Mouse (Mus musculus): ENCODE results near the gene Abhd6. TPM values are rescaled to one million over a fixed set of nuclear protein-coding genes. Genes with fewer than 3 reads are reported as not detected.
A peak's percentile ranks its signal among the peaks of the same experiment; 100 is the strongest.

Gene Abhd6
- polyA plus RNA-seq, 1 experiment from 2014 or later: 14.0 TPM

DNA sequence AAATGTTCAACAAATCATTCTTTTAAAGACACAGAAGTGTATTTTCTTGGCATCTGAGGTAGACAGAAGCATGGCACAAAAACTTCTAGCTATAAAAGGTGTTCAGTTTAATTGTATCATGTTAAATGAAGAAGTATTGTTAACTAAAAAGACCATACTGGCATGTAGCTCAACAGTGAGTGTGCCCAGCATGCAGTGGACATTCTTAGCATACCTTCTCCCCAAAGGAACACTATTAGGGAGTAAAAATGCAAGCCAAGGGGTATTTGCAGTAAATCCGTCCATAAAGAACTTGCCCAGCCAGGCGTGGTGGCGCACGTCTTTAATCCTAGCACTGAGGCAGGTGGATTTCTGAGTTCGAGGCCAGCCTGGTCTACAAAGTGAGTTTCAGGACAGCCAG is 33.7 kb downstream of the Abhd6 start:
- no peak overlapping the region for H3K4me3 ChIP-seq (replicated peaks)
- no peaks in the 10 kb centered on the region for H3K27me3 ChIP-seq (replicated peaks)
- no peak overlapping the region for H3K27ac ChIP-seq
- no peaks in the 10 kb centered on the region for H3K9me3 ChIP-seq
- WGBS: 88% methylated on average over 5 of the region's 5 CpGs
- ATAC-seq: no peak
- H3K36me3 ChIP-seq: no peaks in the 10 kb centered on the region
- H3K9ac ChIP-seq: no peak overlapping the region
- no peaks in the 10 kb centered on the region for H3K4me1 ChIP-seq (replicated peaks)
- no peak overlapping the region for H3K4me2 ChIP-seq (replicated peaks)

DNA sequence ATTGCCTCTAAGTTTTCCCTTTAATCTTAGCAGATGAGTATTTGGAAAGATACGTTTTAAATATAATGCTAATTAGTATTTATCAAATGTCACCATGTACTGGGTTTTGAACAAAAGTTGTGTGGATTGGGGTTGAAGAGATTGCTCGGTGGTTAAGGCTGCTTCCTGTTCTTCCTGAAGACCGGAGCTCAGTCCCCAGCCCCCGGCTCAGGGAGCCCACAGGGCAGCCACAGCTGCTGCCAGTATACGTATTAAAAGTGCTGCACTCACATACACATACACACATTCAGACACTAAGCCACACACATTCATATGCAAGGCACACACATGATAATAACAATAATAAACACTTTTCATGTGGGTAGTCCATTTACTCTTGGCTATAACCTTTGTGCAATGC is 35.4 kb downstream of the Abhd6 start:
- H3K4me1 ChIP-seq (replicated peaks): no peaks in the 10 kb centered on the region
- no peaks in the 10 kb centered on the region for H3K27me3 ChIP-seq (replicated peaks)
- H3K36me3 ChIP-seq: no peaks in the 10 kb centered on the region
- 74% methylated on average over 5 of the region's 5 CpGs for WGBS
- no peak for ATAC-seq
- H3K9ac ChIP-seq: no peak overlapping the region
- no peak overlapping the region for H3K4me3 ChIP-seq (replicated peaks)
- no peak overlapping the region for H3K4me2 ChIP-seq (replicated peaks)
- no peak overlapping the region for H3K27ac ChIP-seq
- H3K9me3 ChIP-seq: no peaks in the 10 kb centered on the region

DNA sequence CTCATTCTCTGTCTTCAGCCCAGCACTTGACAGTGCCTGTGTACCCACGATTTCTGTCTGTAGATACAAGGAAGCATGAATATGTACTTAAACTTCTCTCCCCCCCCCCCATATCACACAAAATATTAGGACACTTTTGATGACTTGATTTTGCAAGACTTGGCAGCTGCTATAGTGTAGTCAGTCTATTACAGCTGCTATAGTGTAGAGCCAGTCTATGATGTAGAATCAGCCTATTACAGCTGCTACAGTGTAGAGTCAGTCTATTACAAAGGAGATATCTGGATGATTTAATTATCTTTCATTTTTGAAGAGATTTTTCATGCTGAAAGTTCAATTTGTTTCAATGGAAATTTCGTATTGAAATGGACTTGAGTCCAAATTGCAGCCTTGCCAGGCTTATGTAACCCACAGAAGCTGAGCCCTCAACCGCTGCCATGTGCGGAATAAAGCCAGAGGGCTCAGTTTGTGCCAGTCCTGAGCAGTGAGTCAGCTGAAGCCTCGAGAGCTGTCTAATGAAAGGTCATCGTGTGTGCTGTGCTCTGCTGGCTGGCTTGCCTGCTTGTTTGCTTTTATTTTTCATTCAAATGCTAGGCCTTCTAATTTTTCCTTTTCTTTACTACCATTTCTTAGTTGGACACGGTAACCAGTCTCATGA is 36.2 kb downstream of the Abhd6 start:
- Histone ChIP-seq H3K4me3 (replicated peaks) (no peak overlapping the region), H3K9ac (no peak overlapping the region), H3K4me2 (replicated peaks) (no peak overlapping the region), H3K36me3 (no peaks in the 10 kb centered on the region), H3K4me1 (replicated peaks) (no peaks in the 10 kb centered on the region), H3K27me3 (replicated peaks) (no peaks in the 10 kb centered on the region), H3K9me3 (no peaks in the 10 kb centered on the region), H3K27ac (no peak overlapping the region)
- 86% methylated on average over 7 of the region's 7 CpGs for WGBS
- no peak for ATAC-seq

DNA sequence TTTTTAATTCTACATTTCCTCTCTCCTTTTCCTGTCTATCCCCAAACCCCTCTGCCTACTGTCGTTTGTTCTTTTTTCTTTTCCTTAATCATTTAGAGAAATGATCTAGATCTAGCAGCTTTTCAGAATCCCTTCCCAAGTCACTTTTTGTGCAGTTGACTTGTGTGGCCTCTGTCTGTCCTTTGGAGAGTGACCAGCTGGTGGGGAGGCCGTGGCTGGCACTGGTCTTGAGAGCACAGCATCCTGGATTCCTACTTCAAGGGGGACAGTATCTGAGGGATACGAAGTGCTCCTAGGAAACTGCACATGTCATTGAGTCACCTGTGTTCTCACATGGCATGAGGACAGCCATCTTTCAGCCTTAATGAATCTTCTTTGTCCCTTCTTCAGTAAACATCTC is 37.5 kb downstream of the Abhd6 start:
- no peak overlapping the region for H3K4me3 ChIP-seq (replicated peaks)
- H3K36me3 ChIP-seq: no peaks in the 10 kb centered on the region
- H3K4me1 ChIP-seq (replicated peaks): no peaks in the 10 kb centered on the region
- H3K4me2 ChIP-seq (replicated peaks): no peak overlapping the region
- no peaks in the 10 kb centered on the region for H3K9me3 ChIP-seq
- ATAC-seq: no peak
- H3K27ac ChIP-seq: no peak overlapping the region
- no peak overlapping the region for H3K9ac ChIP-seq
- no peaks in the 10 kb centered on the region for H3K27me3 ChIP-seq (replicated peaks)
- WGBS: 71% methylated on average over 3 of the region's 3 CpGs

DNA sequence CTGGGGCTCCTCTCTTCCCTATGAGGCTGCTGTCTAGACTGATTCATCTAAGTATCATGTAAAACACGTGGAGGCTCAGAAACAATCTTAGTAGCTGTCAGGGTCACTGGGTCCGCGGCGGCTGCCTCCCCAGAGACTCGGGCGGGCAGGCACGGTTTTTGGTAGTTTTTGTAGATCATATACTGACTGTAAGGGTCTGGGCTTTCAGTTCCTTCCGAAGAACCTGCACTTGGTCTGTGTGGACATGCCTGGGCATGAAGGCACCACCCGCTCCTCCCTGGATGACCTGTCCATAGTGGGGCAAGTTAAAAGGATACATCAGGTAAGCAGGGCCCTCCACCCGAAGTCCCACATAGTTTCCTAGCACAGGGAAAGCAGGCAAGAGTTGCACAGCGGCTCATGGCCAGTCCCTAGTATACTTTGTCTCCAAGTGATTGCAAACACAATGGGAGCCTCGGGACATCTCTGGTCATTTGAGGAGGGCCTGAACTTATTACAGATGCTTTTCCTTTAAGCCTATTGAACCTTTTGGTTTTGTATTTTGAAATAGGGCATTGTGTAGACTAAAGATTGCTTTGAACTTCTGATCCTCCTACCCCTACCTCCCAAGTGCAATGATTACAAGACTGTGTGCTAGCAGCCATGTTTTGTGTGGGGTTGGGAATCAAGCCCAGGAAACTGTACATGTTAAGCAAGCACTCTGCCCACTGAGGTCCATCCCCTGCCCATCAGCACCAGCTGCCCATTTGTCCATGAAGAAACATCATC is 38.4 kb downstream of the Abhd6 start:
- no peak for ATAC-seq
- 87% methylated on average over 12 of the region's 12 CpGs for WGBS
- H3K27me3 ChIP-seq (replicated peaks): no peaks in the 10 kb centered on the region

DNA sequence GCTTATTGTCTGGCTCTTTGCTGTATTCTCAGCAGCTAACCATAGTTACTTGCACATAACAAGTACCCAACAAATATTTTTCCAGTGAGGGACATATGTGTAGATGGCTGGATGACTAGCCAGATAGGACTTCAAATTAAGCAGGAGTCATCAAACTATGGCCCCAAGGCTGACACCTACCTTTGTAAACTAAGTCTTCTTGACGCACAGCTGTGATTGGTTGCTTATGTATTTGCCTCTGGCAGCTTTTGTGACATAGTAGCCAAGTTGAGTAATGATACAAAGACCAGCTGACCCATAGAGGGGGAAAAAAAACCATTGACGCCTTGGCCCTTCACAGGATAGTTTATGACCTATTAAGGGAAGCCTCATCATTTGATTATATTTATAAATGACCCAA is 39.4 kb downstream of the Abhd6 start:
- Histone ChIP-seq H3K9ac (no peak overlapping the region), H3K4me2 (replicated peaks) (no peak overlapping the region), H3K9me3 (no peaks in the 10 kb centered on the region), H3K36me3 (no peaks in the 10 kb centered on the region), H3K4me3 (replicated peaks) (no peak overlapping the region), H3K4me1 (replicated peaks) (no peaks in the 10 kb centered on the region), H3K27ac (no peak overlapping the region), H3K27me3 (replicated peaks) (no peaks in the 10 kb centered on the region)
- ATAC-seq: no peak
- WGBS: 88% methylated on average over 2 of the region's 2 CpGs

More for the DNA sequence above, 38.4 kb downstream of the Abhd6 start:
- H3K36me3 ChIP-seq: no peaks in the 10 kb centered on the region
- no peak overlapping the region for H3K27ac ChIP-seq
- no peak overlapping the region for H3K4me2 ChIP-seq (replicated peaks)
- H3K9ac ChIP-seq: no peak overlapping the region
- no peak overlapping the region for H3K4me3 ChIP-seq (replicated peaks)
- no peaks in the 10 kb centered on the region for H3K9me3 ChIP-seq
- no peaks in the 10 kb centered on the region for H3K4me1 ChIP-seq (replicated peaks)

DNA sequence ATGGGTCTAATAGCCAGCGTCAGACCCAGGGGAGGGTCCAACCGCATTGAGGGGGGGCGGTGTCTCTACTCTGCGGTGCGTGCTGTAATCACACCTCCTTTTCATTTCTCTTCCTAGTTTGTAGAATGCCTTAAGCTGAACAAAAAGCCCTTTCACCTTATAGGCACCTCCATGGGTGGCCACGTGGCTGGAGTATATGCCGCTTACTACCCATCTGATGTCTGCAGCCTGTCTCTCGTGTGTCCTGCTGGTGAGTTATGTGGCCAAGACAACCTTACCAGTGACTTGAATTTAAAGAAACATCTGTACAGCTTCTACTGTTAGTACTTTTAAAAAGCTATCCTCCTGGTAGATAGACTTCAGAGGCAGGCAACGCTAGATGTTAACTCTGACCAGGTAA is 39.9 kb downstream of the Abhd6 start:
- Histone ChIP-seq H3K4me1 (replicated peaks) (no peaks in the 10 kb centered on the region), H3K4me2 (replicated peaks) (no peak overlapping the region), H3K36me3 (no peaks in the 10 kb centered on the region), H3K27me3 (replicated peaks) (no peaks in the 10 kb centered on the region), H3K9me3 (no peaks in the 10 kb centered on the region), H3K4me3 (replicated peaks) (no peak overlapping the region), H3K27ac (no peak overlapping the region), H3K9ac (no peak overlapping the region)
- WGBS: 92% methylated on average over 9 of the region's 9 CpGs
- no peak for ATAC-seq

DNA sequence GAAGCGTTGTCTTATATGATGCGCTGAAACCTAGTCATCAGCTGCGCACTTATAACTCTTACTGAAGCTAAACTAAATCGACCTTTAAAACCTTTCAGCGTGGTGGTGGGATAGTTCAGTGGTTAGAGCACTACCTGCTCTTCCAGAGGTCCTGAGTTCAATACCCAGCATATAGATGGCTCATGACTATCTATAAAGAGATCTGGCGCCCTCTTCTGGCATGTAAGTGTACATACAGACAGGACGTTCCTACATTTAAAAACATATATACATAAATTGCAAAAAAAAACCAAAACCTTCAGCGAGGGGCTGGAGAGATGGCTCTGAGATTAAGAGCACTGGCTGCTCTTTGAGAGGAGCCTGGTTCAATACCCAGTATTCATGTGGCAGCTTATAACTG is 41.6 kb downstream of the Abhd6 start:
- no peaks in the 10 kb centered on the region for H3K4me1 ChIP-seq (replicated peaks)
- no peak overlapping the region for H3K9ac ChIP-seq
- no peak overlapping the region for H3K27ac ChIP-seq
- H3K36me3 ChIP-seq: no peaks in the 10 kb centered on the region
- no peak for ATAC-seq
- no peak overlapping the region for H3K4me3 ChIP-seq (replicated peaks)
- H3K9me3 ChIP-seq: no peaks in the 10 kb centered on the region
- WGBS: 66% methylated on average over 8 of the region's 8 CpGs
- H3K27me3 ChIP-seq (replicated peaks): no peaks in the 10 kb centered on the region
- H3K4me2 ChIP-seq (replicated peaks): no peak overlapping the region

DNA sequence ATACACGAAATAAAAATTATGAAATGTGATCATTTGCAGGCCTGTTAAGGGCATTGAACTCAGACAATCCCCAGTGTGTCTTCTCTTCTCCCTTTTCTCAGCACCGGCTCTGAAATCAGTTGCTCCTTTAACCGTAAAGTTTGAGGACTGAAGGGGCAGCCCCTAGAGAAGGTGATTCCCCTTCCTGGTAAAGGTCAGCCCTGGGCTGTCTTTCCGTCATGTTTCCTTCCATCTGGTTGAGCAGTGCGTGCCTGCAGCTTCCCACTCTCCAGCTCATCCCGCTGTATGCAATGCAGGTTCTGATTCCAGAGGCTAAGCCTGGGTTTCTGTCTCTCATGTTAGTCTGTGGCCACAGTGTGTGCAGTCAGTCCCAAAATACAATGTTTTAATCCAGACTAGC is 42.1 kb downstream of the Abhd6 start:
- ATAC-seq: no peak
- H3K36me3 ChIP-seq: no peaks in the 10 kb centered on the region
- no peaks in the 10 kb centered on the region for H3K4me1 ChIP-seq (replicated peaks)
- H3K4me3 ChIP-seq (replicated peaks): no peak overlapping the region
- no peaks in the 10 kb centered on the region for H3K27me3 ChIP-seq (replicated peaks)
- H3K27ac ChIP-seq: no peak overlapping the region
- no peak overlapping the region for H3K9ac ChIP-seq
- no peak overlapping the region for H3K4me2 ChIP-seq (replicated peaks)
- WGBS: 84% methylated on average over 6 of the region's 6 CpGs
- no peaks in the 10 kb centered on the region for H3K9me3 ChIP-seq

DNA sequence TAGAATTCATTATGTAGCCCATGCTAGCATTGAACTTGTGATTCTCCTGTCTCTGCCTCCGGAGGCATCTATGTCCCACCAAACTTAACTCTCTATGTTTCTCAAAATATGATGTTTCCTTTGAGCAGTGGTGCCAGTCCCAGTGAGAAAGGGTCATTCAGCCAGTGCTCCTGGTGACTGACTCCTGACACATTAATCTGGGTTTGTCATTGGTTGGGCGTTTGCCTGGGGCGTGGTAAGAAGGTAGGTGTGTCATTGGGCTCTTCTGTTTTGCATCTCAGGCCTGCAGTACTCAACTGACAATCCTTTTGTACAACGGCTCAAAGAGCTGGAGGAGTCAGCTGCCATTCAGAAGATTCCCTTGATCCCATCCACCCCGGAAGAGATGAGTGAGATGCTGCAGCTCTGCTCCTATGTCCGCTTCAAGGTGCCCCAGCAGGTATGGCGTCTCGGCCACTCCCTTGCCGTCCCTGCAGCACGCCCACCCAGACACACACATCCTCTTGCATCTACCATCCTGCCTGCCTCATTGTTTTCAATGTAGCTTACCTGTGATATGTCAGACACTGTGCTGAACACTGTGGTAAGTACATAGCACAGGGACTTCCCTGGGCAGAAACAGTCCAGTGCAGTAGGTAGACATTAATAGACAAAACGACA is 42.6 kb downstream of the Abhd6 start:
- no peaks in the 10 kb centered on the region for H3K36me3 ChIP-seq
- no peaks in the 10 kb centered on the region for H3K4me1 ChIP-seq (replicated peaks)
- ATAC-seq: no peak
- no peak overlapping the region for H3K27ac ChIP-seq
- no peaks in the 10 kb centered on the region for H3K27me3 ChIP-seq (replicated peaks)
- H3K4me3 ChIP-seq (replicated peaks): no peak overlapping the region
- no peak overlapping the region for H3K4me2 ChIP-seq (replicated peaks)
- no peak overlapping the region for H3K9ac ChIP-seq
- WGBS: 84% methylated on average over 11 of the region's 11 CpGs
- H3K9me3 ChIP-seq: no peaks in the 10 kb centered on the region

DNA sequence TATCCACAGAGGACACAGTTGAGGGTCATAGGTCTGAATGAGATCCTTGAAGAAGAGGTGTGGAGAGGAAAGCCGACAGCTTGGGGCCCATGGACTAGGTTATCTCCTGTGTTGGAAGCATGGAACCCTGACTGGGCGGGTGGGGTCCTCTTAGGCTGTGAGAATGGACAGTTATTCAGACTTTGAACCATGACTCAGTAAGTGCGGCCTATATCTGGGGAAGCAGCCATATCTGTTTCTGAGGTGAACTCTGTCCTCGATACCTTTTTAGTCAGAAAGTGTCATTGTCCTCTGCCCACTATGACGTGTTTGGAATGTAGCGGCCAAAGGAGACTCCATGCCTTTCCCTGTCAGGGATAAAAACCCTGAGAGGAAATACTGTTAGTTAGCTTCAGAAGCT is 44.1 kb downstream of the Abhd6 start:
- no peak overlapping the region for H3K27ac ChIP-seq
- no peaks in the 10 kb centered on the region for H3K4me1 ChIP-seq (replicated peaks)
- no peak overlapping the region for H3K9ac ChIP-seq
- no peak overlapping the region for H3K4me3 ChIP-seq (replicated peaks)
- H3K4me2 ChIP-seq (replicated peaks): no peak overlapping the region
- ATAC-seq: peak; percentile 78
- H3K36me3 ChIP-seq: no peaks in the 10 kb centered on the region
- WGBS: 86% methylated on average over 6 of the region's 6 CpGs
- no peaks in the 10 kb centered on the region for H3K9me3 ChIP-seq
- H3K27me3 ChIP-seq (replicated peaks): no peaks in the 10 kb centered on the region

DNA sequence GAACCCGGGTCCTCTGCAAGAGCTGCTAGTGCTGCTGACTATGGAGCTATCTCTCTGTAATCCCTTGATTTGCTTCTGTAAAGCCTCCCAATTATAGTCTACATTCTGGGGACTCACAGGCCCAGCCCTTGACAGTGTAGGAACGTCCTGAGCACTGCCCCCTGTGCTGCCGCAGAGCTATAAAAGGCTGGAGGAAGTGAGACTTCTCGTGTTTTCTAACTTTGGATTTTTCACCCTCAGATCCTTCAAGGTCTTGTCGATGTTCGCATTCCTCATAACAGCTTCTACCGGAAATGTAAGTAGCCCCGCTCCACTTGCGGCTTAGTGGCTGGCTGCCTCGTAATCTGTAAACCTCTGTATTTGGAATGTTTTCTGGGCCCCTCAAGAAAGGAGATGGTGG is 46.6 kb downstream of the Abhd6 start:
- no peaks in the 10 kb centered on the region for H3K27me3 ChIP-seq (replicated peaks)
- H3K4me1 ChIP-seq (replicated peaks): no peaks in the 10 kb centered on the region
- H3K36me3 ChIP-seq: no peaks in the 10 kb centered on the region
- H3K9me3 ChIP-seq: no peaks in the 10 kb centered on the region
- H3K9ac ChIP-seq: no peak overlapping the region
- H3K4me2 ChIP-seq (replicated peaks): no peak overlapping the region
- WGBS: 89% methylated on average over 10 of the region's 10 CpGs
- ATAC-seq: no peak
- no peak overlapping the region for H3K27ac ChIP-seq
- no peak overlapping the region for H3K4me3 ChIP-seq (replicated peaks)

DNA sequence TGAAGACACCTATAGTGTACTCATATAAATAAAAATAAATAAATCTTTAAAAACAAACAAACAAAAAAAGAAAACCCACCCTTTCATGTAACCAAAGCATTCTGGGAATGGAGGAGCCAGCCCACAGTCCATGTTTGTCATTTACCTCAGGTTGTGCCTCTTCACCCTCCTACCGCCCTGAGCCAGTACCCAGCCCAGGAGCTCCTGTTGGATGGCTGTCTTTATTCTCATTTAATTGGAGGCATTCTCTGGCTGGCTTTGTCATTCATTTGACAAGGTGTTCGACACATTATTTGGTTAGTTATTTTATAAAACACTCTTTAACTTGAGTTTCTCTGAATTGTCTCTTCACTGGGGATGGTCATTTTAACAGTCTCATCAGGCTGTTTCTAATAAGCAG is 49.2 kb downstream of the Abhd6 start:
- no peaks in the 10 kb centered on the region for H3K9me3 ChIP-seq
- no peak for ATAC-seq
- H3K4me3 ChIP-seq (replicated peaks): no peak overlapping the region
- no peaks in the 10 kb centered on the region for H3K36me3 ChIP-seq
- H3K4me2 ChIP-seq (replicated peaks): no peak overlapping the region
- 82% methylated on average over 2 of the region's 2 CpGs for WGBS
- H3K27ac ChIP-seq: no peak overlapping the region
- H3K9ac ChIP-seq: no peak overlapping the region
- H3K27me3 ChIP-seq (replicated peaks): no peaks in the 10 kb centered on the region
- no peaks in the 10 kb centered on the region for H3K4me1 ChIP-seq (replicated peaks)

Data from intestine, embryonic 15.5 days (tissue).